Mouse (Mus musculus) ovary, postnatal 14 days (tissue): ENCODE measurements at regions not wholly inside any gene's neighbourhood (a gene's known extent, or its start where the extent isn't known, plus 50 kb on each side); places are given as distances from the start of the nearest gene placed in this dataset.
A peak's percentile ranks its signal among the peaks of the same experiment; 100 is the strongest.

Source experiments
- DNase-seq: peaks from one replicate; pipeline ENCODE4 v3.0.0; 2022; ENCODE audit warnings: low spot score

DNA sequence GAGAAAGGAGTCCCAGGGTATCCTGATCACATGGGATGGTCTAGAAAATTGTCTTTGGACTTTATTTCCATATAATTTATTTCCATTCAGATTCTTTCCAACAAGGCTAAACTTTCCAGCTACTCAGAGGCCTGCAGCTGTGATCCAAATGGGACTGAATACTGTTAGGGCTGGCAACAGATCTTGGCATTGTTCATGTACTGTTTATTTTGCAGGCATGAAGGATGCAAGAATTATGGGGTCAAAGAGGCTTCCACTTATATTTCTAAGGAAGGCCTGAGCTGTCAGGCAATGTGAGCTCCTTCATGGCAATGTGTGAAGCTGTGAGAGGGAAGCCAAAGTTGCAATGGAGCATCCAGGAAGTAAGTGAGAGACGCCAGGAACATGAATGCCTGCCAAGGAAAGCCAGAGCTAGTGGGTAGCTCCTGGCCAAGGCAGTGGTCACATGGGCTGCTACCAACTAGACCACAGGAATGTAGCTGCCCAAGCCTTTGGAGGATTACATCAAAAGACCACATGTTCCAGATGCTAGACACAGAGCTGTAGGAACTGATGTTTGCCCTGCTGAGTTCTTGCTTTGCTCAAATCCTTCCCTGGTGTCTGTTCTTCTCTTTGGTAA, 261.8 kb upstream of the Sox11 start:
- peak; percentile 1 for DNase-seq

DNA sequence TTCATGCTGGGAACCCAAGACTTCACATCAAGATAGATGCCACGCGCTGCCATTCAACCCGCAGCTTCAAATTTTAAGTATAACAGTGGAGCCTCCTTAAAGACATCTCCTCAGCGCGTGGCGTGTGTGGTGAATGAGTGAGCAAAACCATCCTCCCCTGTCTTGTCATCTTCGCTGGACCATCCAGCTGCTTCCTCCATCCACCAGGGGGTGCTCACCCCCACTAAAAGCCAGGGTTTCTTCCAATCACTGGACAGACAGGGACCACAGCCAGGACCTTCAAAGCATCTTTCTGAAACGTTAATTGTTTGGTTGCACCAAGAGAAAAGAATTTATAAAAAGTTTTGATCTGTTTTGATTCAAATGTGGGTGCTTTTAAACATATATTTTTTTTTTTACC, 256.8 kb upstream of the Sox11 start:
- DNase-seq, result peak; percentile 47

DNA sequence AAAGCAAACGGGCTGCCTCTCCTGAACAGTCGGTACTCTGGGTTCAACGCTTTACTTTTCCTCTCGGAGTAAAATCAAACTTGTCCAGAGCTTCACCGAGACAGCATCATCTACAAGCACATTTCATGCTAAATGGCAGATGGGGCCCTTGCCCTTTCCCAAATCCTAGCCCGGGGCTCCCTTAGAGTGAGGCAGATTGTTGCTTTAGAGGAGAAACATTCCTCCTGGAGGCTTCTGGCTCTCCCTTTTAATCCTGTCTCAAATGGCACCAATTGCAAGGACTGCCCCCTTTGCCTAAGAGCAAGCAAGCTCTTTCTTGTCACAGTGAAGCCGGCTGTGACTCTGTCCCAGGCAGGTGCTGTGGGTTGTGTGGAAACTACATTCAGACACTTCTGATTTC, 255.5 kb upstream of the Sox11 start:
- DNase-seq, result no peak

DNA sequence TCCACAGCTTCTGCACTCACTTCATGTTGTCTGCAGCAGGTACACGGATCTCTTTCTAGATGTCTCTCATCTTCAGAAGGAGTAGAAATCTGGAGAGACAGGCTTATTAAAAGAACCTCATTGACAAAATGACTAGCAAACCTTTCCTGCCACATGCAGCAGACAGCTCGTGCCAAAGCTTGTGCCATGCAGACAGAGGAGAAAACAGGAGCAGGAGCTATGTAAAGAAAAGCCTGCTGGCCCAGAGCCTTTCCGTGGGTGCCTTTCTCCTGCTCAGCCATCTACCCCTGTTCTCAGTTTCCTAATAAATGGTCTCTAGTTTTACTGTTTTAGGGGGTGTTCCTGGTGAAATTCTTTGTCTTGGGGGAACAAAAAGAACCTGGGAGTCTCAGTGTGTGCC, 254.9 kb upstream of the Sox11 start:
- no peak for DNase-seq

DNA sequence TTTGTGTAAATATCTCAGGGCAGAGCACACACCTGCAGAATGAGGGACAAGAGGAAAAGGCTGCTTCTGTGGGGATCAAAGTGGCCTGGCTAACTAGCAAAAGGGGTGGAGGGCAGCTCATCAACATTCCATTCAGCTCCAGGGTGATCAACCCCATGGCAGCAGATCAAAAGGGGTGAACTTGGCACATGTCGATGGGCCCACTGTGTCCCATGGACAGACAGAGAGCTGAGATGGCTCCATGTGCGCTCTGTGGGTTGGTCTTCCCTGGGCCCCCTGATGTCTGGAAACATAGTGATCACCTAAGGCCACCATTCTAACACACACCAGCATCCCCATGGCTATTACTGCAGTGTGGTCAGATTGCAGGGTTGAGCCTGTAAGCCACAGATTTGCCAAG, 253.2 kb upstream of the Sox11 start:
- no peak for DNase-seq

DNA sequence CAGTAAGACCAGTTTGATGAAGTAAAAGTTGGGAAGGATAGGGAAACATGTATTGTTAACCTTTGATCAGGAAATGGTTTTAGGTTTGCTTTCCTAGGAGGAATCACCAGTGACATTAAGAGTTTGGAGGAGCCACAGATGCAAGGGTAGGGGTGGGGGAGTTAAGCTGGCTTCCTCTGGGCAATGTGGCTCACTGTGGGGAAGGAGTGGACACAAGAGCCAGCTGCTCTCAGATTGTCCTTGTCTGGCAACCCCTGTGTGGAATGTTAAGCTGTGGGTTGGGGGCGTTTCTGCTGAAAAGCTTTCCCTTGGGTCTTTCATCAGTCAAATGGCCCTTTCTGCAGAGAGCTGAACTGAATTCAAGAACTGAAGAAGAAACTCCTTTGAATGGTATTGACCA, 251.1 kb upstream of the Sox11 start:
- DNase-seq, result no peak

DNA sequence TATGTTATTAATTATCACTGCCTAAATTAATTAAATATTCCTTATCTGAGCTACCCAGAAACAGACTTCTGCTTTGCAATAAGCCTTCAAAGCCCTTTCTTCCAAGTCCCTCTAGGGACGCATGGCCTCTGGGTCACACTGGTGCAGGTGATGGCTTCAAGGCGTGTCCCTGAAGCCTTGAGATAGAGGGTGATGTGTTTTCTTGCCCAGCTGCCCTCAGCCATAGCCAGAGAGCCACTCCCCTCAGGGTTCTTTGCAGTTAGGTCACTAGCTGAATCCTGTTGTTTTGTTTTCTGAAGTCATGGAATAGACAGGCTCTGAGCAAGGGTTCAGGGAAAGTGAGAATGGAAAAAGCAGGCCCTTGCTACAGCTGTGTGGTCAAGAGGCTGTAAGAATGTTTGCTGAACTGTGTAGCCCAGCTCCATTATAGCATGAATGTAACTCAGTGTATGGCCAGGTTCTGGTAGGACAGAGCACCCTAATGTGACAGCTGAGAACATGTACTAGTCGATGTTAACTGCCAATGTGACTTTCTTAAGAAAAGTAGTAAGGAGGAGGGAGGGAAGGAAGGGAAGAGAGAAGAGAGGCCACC, 233.8 kb upstream of the Sox11 start:
- no peak for DNase-seq

DNA sequence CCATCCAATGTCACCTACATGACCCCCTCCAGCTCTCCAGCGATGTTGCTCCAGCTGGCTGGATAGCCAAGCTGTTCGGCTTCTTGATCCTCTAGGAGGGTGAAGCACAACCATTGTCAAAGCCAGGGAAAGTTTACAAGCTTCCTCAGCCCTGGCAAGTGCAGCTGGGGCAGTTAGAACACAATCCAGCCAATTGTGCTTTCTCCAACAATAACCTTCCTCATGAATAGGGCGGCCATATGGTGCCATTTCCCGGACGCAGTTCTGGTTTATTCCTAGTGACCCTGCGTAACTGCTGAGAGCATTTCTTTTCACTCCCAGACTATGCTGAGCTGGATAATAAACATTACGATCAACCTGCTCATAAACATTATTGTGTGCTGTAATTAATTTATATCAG, 233.3 kb upstream of the Sox11 start:
- no peak for DNase-seq

DNA sequence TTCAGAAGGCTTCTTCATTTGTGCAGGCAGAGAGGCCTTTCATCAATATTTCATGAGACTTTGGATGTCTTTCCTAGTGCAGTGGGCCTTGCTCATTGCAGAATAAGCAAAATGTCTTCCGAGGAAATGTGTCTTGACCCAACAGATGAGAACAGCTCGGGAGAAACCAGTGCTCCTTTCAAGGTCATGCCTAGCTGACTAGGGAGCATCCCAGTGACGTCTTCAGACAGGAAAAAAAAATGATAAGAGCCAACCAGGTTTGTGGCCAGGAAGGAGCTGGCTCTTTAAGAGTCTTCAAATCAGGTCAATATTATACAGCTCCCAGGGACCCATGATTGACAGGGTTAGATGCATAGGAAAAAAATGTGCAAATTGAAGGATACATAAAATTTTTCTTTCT, 224.9 kb upstream of the Sox11 start:
- DNase-seq, result no peak

DNA sequence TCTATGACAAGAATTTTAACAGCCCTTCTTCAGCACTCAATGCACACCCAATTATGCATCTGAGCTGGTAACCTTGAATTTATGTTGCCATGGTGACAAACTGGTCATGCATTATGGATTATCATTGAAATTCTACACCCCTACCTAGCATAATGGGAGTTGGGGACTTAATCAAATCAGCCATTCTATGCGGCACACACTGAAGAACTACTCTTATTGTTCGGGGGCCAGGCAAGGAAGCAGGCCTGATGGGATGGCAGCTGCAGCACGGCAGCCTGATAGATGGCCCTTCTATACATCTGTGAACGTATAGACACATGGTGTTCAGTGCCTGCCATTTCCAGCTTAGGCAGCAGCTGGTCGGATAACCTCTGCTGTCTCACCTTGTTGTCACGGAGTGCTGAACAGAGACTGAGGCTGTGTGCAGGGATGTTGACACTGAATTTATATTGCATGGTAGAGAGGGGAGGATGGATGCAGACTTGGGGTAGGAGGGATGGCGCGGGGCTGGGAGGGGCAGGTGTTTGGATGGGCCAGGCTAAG, 223.7 kb upstream of the Sox11 start:
- DNase-seq, result no peak

DNA sequence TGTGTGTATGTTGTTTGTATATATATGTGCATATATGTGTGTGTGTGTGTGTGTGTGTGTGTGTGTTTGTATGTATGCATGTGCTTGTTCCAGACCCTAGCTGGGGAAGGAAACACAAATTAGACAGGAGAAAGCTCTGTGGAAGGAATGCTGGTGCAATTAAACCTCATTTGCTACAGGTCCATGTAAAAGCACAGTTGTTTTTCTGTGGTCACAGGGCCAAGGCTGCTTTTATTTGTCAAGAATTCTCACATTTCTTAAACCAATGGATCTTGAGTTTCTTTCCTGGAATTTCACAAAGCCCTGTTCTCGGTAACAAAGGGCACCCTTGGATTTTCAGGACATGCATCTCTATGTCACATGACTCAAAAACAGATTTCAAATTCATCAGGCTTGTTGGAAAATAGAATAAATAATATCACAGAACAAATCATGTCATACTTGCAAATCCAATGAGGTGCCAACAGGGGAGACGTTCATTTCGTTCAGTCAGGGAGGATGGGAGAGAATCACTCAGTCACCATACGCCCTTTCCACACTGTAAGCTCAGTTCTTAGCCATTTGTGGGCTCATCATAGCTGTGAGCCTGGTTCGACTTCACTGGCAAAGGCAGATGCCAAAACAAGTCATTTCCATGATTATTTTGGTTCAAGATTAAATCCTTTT, 222.4 kb upstream of the Sox11 start:
- no peak for DNase-seq

DNA sequence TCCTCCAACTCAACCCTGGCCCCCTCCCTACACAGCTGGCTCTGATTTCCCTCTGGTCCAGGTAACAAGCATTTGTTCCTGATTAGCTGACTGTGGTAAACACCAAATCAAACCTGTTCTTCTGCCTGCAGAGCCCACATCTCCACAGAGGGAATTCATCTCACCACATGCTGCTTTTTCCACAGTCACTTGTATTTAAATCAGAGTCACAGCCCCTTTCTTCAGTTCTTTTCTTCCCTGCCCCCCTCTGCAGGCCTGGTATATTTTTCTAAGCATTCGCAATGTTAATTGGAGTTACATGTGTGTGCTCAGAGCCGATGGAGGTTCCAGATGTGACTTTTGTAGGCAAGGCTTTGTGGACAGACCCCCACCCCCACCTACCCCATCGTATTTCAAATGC, 221.5 kb upstream of the Sox11 start:
- DNase-seq, result no peak

DNA sequence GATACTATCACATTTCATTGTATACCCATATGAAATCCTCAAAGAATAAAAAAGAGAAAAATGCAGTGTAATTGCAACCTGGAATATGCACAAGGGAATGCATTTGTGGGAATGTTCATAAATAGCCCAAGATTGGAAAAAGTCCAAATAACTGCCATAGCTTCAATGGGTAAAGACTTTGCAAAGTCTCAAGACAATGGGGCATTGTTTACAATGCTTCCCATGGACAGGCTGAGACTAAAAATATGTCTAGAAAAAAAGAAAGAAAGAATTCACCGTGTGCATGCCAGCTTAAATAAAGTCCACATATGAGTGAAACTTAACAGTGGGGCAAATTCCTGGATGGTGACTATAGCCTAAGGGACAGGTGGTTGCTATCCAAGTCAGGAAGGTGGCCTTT, 210.4 kb upstream of the Sox11 start:
- DNase-seq, result no peak

DNA sequence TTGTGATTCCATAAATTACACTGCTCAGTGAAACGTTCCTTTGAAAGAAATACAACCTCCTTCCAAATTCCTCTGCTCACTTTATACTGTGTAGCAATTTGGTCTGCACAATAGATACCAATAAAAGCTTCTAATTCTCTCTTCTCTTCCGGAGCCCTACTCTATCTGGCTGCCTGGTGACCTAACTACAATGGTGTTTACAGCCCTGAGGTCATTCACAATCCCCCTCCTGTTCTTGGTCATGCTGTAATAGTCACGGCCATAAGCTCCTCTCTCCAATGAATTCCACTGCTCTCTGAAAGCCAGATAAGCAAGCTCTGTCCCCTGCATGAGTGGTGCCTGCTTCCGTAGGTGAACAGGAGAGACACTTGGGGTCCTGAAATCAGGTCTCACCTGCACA, 195.8 kb upstream of the Sox11 start:
- no peak for DNase-seq

DNA sequence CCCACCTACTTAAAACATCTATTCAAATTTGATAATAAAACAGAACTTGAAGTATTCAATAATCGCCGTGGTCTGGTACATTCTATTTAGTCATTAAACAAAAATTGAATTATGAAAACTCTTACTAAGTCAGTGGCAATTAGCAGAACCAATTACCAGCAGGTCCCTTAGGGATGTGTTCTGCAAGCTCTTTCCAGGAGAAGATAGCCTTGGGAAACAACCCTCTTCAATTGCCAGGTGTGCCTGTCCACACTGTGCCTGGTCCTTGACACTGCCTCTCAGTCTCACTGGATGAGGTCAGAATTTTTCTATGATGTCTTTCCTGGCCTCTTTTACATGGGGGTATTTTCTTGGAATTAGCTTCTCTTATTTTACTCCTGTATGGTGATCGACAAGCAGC, 195.1 kb upstream of the Sox11 start:
- no peak for DNase-seq

DNA sequence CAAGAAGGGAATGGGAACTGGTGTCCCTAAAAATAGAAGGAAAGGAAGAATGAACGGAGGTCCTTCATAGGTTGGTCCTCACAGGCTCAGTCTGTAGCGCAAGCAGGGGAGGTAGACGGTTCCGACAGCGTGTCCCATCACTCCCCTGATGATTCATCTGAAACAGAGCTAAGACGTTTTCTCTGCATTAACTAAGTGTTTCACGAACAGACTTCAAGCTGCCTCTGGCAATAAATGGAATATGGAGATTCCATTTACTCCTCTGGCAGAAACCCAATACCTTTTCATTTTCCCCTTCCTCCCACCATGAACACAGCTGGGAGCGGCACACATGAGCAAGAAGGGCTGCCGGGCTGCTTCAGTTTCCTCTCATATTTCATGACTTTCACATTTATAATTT, 194.6 kb upstream of the Sox11 start:
- no peak for DNase-seq

DNA sequence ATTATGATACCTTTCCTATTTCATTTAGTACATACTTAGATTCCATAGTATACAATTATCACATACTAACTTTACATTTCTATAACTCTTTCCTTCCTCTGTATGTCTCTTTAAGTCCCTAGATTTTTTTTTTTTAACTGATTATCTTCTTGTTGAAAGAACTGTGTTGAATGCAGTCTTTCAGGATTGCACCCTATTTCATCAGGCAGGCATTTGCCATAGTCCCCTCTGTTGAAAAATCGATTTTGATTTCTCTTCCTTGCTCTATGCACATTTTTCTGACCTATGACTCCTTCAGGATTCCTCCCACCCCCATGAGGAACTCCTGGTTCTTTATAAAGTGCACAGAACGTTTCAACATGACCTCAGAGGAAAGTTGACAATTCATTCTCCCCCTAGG, 183.2 kb upstream of the Sox11 start:
- no peak for DNase-seq

DNA sequence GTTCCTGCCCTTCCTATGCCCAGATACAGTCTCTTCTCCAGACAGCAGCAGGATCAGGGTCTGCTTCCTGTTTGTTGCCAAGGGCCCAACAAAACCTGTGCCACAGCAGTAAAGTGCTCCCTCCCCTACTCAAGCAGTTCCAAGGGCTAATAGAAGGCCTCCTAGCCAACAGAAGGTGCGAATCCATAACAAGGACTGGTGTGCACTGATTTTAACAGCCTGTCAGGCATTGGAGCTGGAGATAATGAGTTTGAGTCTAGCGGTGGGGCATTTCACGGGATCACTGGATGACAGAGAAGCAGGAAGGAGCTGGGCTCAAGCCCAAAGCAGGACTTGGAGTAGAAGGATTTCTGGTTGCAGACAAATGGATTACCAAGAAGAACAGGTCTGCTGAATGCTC, 170.9 kb upstream of the Sox11 start:
- no peak for DNase-seq

DNA sequence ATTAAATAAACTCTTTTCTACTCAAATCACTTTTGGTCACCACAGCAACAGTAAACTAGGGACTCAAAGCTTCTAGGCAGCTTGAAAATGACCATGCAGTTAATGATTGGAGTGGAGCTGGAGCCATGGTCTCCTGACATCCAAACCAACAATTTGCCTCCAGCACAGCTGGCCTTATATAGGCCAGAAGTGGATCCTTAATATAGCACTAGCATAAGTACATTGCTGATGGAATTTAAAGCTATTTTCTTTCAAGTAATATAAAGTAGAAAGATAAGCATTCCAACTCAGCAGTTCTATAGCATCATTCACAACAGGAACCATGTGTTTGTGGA, 165.8 kb upstream of the Sox11 start:
- DNase-seq, result no peak

DNA sequence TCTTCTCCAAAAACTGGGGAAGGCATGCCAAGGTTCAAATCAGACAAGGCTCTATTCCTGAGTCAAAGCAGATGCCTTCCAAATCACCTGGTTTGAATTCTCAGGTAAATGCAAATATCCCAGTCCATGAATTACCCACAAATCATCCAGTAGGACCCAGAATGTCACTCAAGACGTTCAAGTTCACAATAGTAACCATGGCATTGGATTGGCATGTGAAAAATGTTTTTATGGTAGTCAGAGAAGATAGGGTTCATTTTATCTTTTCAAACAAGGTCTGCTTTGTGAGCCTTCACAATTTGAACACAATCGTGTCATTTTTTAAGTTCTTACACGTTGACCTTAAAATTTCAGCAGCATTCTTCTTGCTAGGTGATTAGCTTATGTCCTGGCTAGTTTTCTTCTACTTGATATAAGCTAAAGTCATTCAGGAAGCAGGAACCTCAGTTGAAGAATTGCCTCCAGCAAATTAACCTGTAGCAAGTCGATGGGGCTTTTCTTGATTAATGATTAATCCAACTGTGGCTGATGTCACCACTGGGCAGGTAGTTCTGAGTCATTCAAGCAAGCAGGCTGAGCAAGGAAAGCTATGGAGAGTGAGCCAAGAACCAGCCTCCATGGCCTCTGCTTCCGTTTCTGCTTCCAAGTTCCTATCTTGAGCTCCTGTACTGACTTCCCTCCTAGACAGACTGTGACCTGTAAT, 165.3 kb upstream of the Sox11 start:
- DNase-seq, result no peak

DNA sequence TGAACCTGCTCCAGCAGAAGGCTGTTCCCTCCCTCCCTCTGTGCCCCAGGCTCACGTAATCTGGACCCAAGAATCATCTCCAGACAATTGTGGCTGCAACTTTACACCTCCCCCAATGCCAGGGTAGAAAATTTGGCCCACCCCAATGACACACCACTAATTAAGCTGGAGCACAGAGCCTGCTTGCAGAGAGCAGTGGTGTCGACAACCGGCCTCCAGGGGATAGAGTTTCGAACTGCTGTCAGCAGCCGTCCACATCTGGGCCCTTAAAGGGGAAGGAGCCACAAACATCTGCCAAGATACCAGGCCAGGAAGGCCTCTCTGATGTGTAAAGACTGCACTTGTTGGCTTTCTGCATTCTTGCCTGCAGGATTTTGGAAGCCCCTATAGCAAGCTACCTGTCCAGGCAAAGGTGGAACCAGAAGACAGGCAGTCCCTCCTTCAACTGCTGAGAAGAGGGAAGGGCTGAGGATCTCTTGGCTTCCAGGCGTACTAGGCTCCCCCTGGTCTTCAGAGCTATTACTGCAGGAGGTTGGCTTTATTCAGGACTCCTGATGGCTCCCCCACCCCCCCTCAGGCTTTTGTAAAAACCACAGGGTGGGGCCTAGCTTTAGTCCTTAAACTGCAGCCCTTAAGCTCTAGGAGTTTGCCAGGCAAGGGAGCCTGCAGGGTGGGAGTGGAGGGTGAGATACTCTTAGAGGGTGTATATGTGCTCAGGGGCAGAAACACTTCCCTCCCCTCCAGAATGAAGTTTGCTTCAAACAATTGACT, 160.5 kb upstream of the Sox11 start:
- no peak for DNase-seq

DNA sequence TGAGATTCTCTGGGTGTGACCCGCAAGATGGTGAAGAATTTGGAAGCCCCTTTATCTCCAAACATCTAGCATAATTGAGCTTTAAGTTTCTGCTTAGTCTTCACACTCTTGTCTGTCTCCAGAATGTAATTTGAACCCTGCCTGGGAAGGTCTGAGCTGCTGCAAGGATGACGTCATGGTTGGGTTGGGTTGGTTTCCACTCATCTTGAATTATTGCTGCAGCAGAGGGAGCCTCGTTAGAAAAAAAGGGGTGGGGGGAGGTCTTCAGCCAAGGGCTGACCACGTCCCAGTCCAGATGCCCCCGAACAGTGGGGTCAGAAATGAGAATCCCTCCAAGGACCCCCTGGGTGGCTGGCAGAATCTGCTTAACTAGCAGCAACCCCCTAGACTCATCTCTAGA, 158.1 kb upstream of the Sox11 start:
- DNase-seq, result no peak
